Mouse (Mus musculus) CD4-positive, CD25-positive, alpha-beta regulatory T cell (primary cell): Measurements from ENCODE around the gene Odf3l1. TPM values are rescaled to one million over a fixed set of nuclear protein-coding genes. Genes with fewer than 3 reads are reported as not detected.

ENCODE experiments used
- polyA plus RNA-seq: library from polyadenylated mRNA; unstranded; fragments of 100-300 nt; shearing (Covaris generic); gene quantifications from one replicate; pipeline ENCODE4 v1.2.1, GENCODE M21; 2017

Gene Odf3l1
- polyA plus RNA-seq, result not detected

DNA sequence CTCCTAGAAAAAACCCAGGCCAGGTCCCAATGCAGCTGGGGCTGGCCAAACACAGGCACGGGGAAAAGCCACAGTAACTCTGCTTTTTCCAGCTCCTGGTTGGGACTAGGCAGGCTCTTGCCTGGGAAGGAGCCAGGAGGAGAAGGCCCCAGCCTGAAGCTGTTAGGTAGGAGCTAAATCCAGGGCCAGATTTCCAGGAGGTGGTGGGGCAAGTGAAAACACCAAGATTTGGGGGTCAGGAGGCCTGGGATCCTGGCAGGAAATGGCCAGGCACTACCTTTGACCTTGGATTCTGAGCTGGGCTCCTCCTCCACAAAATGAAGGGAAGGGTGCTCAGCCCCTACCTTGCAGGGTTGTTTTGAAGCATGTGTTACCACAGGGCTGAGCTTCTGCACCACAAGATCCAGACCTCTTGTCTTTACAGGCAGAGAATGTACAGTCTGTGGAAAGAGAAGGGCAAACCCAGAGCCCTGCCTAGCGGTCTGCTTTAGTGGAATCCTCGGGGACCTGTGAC is at the start of gene Odf3l1:
TSS of gene Odf3l1 (minus strand) at position 464 of the 514 bp plus-strand sequence.

GRCm38 (mm10) chr9:56864832-56865231 is 353 bp upstream of the Odf3l1 start, which contains the start of gene Cspg4:
TSS of gene Cspg4 (plus strand) at chr9:56865033.

Other genes starting within 250 kb of the Odf3l1 start
- gene Lingo1, start 68.2 kb downstream of the Odf3l1 start, polyA plus RNA-seq, result not detected
- gene Cspg4, start 354 bp upstream of the Odf3l1 start, polyA plus RNA-seq, result 0.07 TPM
- gene Snx33, start 63.7 kb upstream of the Odf3l1 start, polyA plus RNA-seq, result 9.6 TPM
- 92.1 TPM for gene Imp3, start 72.8 kb upstream of the Odf3l1 start, polyA plus RNA-seq
- 15.2 TPM for gene Snupn, start 86.2 kb upstream of the Odf3l1 start, polyA plus RNA-seq
- gene Ptpn9, start 130.2 kb upstream of the Odf3l1 start, polyA plus RNA-seq, result 19.0 TPM
- gene Sin3a, start 207.4 kb upstream of the Odf3l1 start, polyA plus RNA-seq, result 39.6 TPM